Mouse (Mus musculus) forebrain, embryonic 16.5 days (tissue): ENCODE measurements around the gene H2-K1. TPM values are rescaled to one million over a fixed set of nuclear protein-coding genes. Genes with fewer than 3 reads are reported as not detected.
"Not testable (repeated sequence)": the region's sequence is repeated elsewhere in the genome, so short reads cannot be mapped to it uniquely, and the experiment has no call there.

ENCODE experiments used
- ATAC-seq: fragments of 200-750 bp; cut with Nextera tagmentation; 2 replicates; pipeline ENCODE4 v1.8.0; 2017; ENCODE audit warnings: mild to moderate bottlenecking, moderate library complexity
- H3K27ac ChIP-seq: fragments of 300-500 bp; sonication (generic); 2 replicates; pipeline ENCODE4 v1.5.1; 2014; ENCODE audit warnings: low read length, control low read depth
- H3K27me3 ChIP-seq: fragments of 300-500 bp; sonication (generic); replicated peaks from 2 replicates; pipeline ENCODE4 v1.6.1; 2014; ENCODE audit warnings: low read length; ENCODE audit not compliant: control insufficient read depth, insufficient read depth
- H3K36me3 ChIP-seq: fragments of 300-500 bp; sonication (generic); 2 replicates; pipeline ENCODE4 v1.6.1; 2014; ENCODE audit not compliant: control insufficient read depth, insufficient read depth
- H3K4me1 ChIP-seq: fragments of 300-500 bp; sonication (generic); replicated peaks from 2 replicates; pipeline ENCODE4 v1.6.1; 2014; ENCODE audit warnings: low read length; ENCODE audit not compliant: control insufficient read depth, insufficient read depth
- H3K4me2 ChIP-seq: fragments of 300-500 bp; sonication (generic); 2 replicates; pipeline ENCODE4 v1.6.1; 2014; ENCODE audit warnings: mild to moderate bottlenecking, low read length, control low read depth
- H3K4me3 ChIP-seq: fragments of 300-500 bp; sonication (generic); replicated peaks from 2 replicates; pipeline ENCODE4 v1.5.1; 2014; ENCODE audit warnings: mild to moderate bottlenecking, low read length, control low read depth
- H3K9ac ChIP-seq: fragments of 300-500 bp; sonication (generic); replicated peaks from 2 replicates; pipeline ENCODE4 v1.6.1; 2014; ENCODE audit warnings: low read depth, low read length, control low read depth
- H3K9me3 ChIP-seq: fragments of 300-500 bp; sonication (generic); 2 replicates; pipeline ENCODE4 v1.6.1; 2016; ENCODE audit warnings: low read length; ENCODE audit not compliant: control insufficient read depth
- WGBS: fragments of 180-500 bp; shearing (Covaris S2); extraction: QIAGEN DNeasy Blood & Tissue Kit; methylation state at CpG from one replicate; pipeline ENCODE4 v1.1.7; 2014; 5-methylcytosine and 5-hydroxymethylcytosine counted together
- polyA plus RNA-seq: library from polyadenylated mRNA; unstranded; fragments of >200 nt; fragmentation: Nextera tagmentation; extraction: Ambion mirVana; gene quantifications from 2 replicates; pipeline ENCODE4 v1.2.1, GENCODE M21; 2015

Gene H2-K1
- polyA plus RNA-seq, 1 experiment from 2014 or later = 9.9 TPM

DNA sequence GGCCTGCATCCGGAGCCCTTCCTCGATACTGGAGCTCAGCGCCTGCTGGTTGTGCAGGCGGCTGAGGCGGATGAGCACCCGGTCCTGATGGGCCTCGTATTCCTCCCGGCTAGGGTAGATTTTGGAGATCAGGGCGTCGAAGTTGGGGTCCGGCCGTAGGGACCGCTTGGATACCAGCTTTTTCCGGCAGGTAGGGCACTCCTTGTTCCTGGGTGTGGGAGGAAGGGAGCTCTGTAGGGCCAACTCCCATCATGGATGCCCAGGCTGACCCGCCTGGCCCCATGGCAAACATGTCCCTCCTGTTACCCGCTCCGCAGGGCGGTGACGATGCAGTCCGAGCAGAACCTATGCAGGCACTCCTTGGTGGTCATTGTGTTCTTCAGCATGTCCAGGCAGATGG, 22.8 kb upstream of the H2-K1 start:
- Histone ChIP-seq H3K4me2 (no peak overlapping the region), H3K36me3 (peaks cover 2% of the 10 kb centered on the region), H3K9ac (no peak overlapping the region), H3K4me1 (peaks cover 35% of the 10 kb centered on the region), H3K9me3 (no peaks in the 10 kb centered on the region), H3K27ac (no peak overlapping the region), H3K4me3 (no peak overlapping the region), H3K27me3 (no peaks in the 10 kb centered on the region)
- WGBS = 97% methylated on average over 20 of the region's 20 CpGs
- no peak for ATAC-seq

DNA sequence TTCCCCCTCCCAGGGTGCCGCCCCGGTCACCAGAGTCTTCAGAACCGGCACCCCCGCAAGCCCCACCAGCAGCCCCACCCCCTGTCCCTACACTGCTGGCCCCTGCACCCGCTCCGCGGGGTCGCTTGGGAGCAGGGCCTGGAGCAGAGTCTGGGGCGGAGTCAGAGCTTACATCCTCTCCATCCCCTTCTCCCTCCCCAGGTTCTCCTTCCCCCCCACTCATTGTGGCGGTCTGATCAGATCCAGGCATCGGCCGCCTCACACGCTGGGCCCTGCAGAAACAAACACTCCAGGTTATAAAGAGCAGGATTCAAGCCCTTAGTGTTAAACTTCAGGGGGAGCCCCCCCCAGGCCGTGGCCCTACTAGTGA, 22.3 kb upstream of the H2-K1 start:
- peaks cover 33% of the 10 kb centered on the region for H3K4me1 ChIP-seq
- H3K9ac ChIP-seq = no peak overlapping the region
- 96% methylated on average over 12 of the region's 14 CpGs for WGBS
- H3K27ac ChIP-seq = no peak overlapping the region
- H3K9me3 ChIP-seq = no peaks in the 10 kb centered on the region
- no peaks in the 10 kb centered on the region for H3K27me3 ChIP-seq
- no peak overlapping the region for H3K4me3 ChIP-seq
- H3K36me3 ChIP-seq = peaks cover 2% of the 10 kb centered on the region
- H3K4me2 ChIP-seq = no peak overlapping the region
- no peak for ATAC-seq

DNA sequence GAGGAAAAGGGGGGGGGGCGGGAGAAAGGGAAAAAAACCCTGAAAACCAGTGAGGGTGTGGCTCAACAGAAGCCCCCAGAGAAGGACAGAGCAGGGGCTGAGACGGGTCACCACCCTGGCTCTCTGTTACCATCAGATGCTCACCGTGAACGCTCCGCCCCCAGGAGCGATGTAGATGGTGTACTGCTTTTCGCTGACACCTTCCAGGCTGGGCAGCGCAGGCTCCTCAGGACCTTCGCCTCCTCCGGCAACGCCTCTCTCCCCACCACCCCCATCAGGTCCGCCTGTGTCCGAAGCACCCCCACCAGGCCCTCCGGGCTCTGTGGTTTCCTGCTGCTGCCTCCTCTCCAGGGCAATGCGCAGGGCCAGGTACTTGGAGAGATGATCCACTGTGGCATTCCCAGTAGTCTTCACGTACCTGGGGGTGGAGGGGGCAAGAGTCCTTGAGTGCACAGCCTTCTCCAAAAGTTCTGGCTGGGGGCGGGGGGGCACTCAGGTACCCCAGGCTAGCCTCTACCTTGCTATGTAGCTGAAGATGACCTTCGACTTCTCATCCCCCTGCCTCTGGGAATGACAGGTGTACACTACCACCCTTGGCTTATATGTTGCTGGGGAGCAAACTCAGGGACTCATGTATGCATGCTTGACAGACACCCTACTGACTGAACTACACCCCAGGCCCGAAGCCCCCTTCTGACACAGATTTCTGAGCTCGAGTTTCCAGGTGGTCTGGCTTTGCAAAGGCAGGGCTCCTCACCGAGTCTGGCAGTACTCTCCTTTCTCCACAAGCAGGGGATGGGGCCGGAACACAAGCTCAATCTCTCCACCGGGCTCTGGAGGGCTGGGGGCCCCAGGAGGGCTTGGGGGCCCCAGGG, 21.6 kb upstream of the H2-K1 start:
- 97% methylated on average over 23 of the region's 23 CpGs for WGBS
- Histone ChIP-seq H3K9ac (no peak overlapping the region), H3K27me3 (no peaks in the 10 kb centered on the region), H3K4me1 (peaks cover 26% of the 10 kb centered on the region), H3K27ac (no peak overlapping the region), H3K4me3 (no peak overlapping the region), H3K36me3 (peaks cover 2% of the 10 kb centered on the region), H3K9me3 (no peaks in the 10 kb centered on the region), H3K4me2 (no peak overlapping the region)
- ATAC-seq = no peak

DNA sequence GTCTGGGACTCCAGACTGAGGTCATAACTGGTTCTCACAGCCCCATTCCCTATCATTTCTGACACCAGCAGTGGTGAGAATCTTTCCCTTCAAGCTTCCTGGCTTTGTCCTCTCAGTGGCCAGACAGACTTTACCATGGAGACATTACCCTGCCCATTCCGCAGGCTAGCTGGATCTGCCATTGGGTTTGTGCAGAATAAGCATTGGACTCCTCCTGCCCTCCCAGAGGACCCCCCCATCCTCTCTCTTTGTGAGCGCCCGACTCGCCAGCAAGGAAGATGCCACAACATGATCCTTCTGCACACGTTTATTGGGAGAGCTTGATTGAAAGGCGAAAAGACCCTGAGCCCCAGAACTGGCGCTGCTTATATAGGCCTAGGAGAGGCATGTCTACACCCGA, 13.3 kb upstream of the H2-K1 start:
- Histone ChIP-seq H3K4me3 (no peak overlapping the region), H3K36me3 (no peaks in the 10 kb centered on the region), H3K9ac (no peak overlapping the region), H3K9me3 (no peaks in the 10 kb centered on the region), H3K27ac (no peak overlapping the region), H3K4me2 (no peak overlapping the region), H3K27me3 (no peaks in the 10 kb centered on the region), H3K4me1 (no peaks in the 10 kb centered on the region)
- 94% methylated on average over 8 of the region's 8 CpGs for WGBS
- no peak for ATAC-seq

DNA sequence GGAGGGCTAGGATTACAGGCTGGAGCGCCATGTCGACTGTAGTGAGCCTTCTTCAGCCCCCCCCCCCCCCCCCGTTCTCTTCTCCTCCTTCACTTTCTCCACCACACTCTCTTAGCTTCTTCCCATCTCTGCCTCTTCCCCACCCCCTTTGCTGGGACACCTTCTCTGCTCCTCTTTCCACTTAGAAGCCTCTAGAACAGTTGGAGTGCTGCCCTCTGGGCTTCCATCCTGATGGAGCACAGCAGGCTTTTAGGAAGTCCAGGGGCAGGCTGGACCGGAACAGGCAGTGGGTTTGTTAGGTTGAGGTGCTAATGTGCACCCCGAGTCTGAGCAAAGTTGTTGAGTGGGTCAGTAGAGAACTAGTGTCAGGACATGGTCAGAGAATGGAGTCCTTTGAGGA, 10.0 kb upstream of the H2-K1 start:
- no peaks in the 10 kb centered on the region for H3K4me1 ChIP-seq
- H3K27ac ChIP-seq = no peak overlapping the region
- no peak for ATAC-seq
- H3K4me3 ChIP-seq = no peak overlapping the region
- WGBS = 86% methylated on average over 5 of the region's 5 CpGs
- no peaks in the 10 kb centered on the region for H3K36me3 ChIP-seq
- H3K9me3 ChIP-seq = no peaks in the 10 kb centered on the region
- H3K9ac ChIP-seq = no peak overlapping the region
- H3K4me2 ChIP-seq = no peak overlapping the region
- H3K27me3 ChIP-seq = no peaks in the 10 kb centered on the region

DNA sequence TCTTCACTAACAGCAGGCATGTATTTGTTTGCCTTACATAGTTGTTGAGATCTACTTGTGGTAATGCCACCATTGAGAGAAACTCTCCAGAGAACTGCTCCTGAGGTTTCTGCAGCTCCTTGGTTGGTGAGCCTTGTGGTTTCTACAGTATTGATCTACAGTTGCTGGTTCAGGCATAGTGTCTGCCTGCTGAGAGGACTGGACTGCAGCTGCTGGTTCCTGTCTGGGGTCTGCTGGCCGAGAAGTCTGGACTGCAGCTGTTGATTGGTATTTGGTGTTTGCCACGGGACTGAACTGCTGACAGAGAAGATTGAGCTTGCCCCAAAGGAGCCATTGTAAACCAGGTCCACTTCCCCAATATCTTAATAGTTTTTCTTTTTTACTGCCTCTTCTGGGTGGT, 6.4 kb upstream of the H2-K1 start:
- H3K4me1 ChIP-seq = no peaks in the 10 kb centered on the region
- no peaks in the 10 kb centered on the region for H3K9me3 ChIP-seq
- no peak overlapping the region for H3K27ac ChIP-seq
- no peak overlapping the region for H3K4me2 ChIP-seq
- H3K9ac ChIP-seq = no peak overlapping the region
- ATAC-seq = no peak
- H3K27me3 ChIP-seq = no peaks in the 10 kb centered on the region
- WGBS = 68% methylated on average over 2 of the region's 2 CpGs
- no peak overlapping the region for H3K4me3 ChIP-seq
- no peaks in the 10 kb centered on the region for H3K36me3 ChIP-seq

DNA sequence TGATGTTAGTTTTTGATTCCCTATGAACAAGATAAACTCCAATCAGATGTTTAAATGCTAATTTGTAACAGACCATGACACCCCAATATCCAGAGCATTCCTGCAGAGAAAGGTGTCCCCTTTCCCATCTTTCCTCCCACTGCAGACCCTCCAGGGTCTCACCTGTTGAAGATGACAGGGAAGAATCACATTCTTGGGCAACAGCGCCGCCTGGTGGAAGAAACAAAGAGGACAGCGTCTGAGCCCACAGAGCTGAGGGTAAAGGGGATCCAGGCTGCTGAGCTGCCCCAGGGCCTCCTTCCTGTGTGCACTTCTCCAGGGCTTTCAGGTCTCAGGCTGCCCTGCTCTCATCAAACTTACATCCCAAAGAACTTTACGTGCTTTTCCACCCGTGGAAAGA, 3.3 kb upstream of the H2-K1 start:
- no peak for ATAC-seq
- H3K36me3 ChIP-seq = no peaks in the 10 kb centered on the region
- no peak overlapping the region for H3K27ac ChIP-seq
- WGBS = 3% methylated on average over 5 of the region's 5 CpGs
- H3K9me3 ChIP-seq = no peaks in the 10 kb centered on the region
- H3K9ac ChIP-seq = no peak overlapping the region
- no peak overlapping the region for H3K4me2 ChIP-seq
- H3K27me3 ChIP-seq = 0 out of 2 replicates have a peak, but pooled peaks cover 4% of the 10 kb centered on the region
- peaks cover 10% of the 10 kb centered on the region for H3K4me1 ChIP-seq
- H3K4me3 ChIP-seq = no peak overlapping the region

DNA sequence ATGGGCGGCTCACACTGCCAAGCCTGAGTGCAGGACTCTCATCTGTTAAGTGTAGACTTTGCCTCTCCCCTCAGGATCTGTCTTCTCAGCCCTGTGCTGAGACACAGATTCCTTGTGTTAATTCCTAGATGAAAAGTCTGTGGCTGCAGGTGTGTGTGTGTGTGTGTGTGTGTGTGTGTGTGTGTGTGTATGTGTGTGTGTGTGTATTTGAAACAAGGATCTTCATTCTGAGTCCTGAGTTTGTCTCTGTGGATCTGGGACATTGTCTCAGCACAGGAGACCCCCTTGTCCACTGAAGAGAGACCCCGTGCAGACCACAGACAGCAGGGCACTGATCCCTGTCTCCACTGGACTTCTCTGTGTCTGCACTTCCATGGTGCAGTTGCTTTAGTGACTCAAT, 649 bp upstream of the H2-K1 start:
- not testable (repeated sequence) for H3K4me3 ChIP-seq, H3K9ac ChIP-seq, H3K27me3 ChIP-seq, H3K27ac ChIP-seq, H3K9me3 ChIP-seq, ATAC-seq, H3K36me3 ChIP-seq, H3K4me1 ChIP-seq, H3K4me2 ChIP-seq
- 59% methylated on average over 2 of the region's 2 CpGs for WGBS

DNA sequence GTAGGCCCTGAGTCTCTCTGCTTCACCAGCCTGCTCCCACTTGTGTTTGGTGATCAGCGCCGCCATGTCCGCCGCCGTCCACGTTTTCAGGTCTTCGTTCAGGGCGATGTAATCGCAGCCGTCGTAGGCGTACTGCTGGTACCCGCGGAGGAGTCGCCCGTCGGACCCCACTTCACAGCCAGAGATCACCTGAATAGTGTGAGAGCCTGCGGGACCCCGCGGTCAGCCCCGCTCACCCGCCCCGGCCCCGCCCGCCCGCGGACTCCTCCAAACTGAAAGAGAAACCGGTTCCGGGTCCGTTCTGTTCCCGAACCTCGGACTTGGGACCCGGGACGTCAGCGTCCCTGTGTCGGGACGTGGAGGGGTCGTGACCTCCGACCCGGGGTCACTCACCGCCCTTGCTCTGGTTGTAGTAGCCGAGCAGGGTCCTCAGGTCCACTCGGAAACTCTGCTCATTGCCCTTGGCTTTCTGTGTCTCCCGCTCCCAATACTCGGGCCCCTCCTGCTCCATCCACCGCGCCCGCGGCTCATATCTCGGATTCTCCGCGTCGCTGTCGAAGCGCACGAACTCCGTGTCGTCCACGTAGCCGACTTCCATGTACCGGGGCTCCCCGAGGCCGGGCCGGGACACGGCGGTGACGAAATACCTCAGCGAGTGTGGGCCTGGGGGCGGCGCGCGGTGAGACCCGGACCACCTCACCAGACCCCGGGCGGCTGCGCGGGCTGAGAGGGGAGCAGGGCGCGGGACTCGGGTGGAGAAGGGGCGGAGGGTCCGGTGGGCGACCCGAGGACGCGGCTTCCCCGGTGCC, 602 bp downstream of the H2-K1 start:
- Histone ChIP-seq H3K27me3 (0 out of 2 replicates have a peak, but pooled peaks cover 4% of the 10 kb centered on the region), H3K36me3 (no peaks in the 10 kb centered on the region), H3K4me2 (peak overlapping the region; percentile 92), H3K9ac (peak overlapping the region; percentile 51), H3K9me3 (no peaks in the 10 kb centered on the region), H3K4me3 (peak overlapping the region; percentile 51), H3K4me1 (peaks cover 10% of the 10 kb centered on the region), H3K27ac (no peak overlapping the region)
- ATAC-seq = peak; percentile 12; the same call in 1 of the 2 replicates
- WGBS = 2% methylated on average over 81 of the region's 87 CpGs
